Mouse (Mus musculus): ENCODE results near the gene Jmjd1c.

- no peak for TF ChIP-seq POLR2A (IDR thresholded peaks at IDR 0.05; ENCODE audit: insufficient read depth, low read depth, low read length)
- TF ChIP-seq CTCF (IDR thresholded peaks at IDR 0.05), result peak; percentile 38
Measured at GRCm38 (mm10) chr10:67209916-67210675, 114.2 kb downstream of the Jmjd1c start.

Measured in heart, adult 2 months (tissue).